Mouse (Mus musculus): ENCODE measurements around the gene Tigit. TPM values are rescaled to one million over a fixed set of nuclear protein-coding genes. Genes with fewer than 3 reads are reported as not detected.

Tigit gene
- polyA plus RNA-seq (2014; fragmentation: Illumina TruSeq; extraction: RNeasy Lipid Tissue Mini Kit (QIAGEN cat#74804); ENCODE audit: low replicate concordance) = 1.0 TPM

DNA sequence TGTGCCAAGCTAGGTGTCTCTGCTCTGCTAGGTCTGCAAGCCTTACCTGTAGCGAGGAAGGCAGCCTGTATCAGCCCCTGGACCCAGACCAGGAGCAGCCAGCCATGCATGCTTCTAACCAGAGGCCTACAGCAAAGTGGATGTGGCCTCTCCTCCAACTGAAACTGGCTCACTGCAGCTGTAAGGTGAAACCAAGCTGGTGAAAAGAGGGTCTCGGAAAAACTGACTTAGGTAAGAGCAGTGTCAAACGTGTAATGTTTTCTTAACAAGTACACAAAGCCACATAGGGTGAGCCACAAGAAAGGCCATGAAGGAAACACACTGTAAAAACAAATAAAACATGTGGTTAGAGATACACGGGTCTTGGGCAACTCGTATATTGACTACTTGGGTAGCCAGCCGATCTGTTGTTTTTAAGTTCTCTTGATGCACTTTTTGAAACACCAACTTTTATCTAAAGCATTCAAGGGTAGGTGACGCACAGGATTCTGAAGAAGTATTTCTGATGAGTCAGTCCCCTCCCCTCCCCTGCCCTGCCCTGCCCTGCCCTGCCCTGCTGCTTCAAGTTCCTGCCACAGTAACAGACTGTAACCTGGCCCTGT lies at the start of gene Tigit:
Gene Tigit, minus strand, starts transcription at position 169 of the 602 bp plus-strand sequence.

Other genes with a start within 250 kb of the Tigit start
- gene Drd3, start 89.9 kb upstream of the Tigit start, polyA plus RNA-seq (2014; fragmentation: Illumina TruSeq; extraction: RNeasy Lipid Tissue Mini Kit (QIAGEN cat#74804); ENCODE audit: low replicate concordance) = not detected
- 4.2 TPM for gene Ccdc191, start 225.7 kb upstream of the Tigit start, polyA plus RNA-seq (2014; fragmentation: Illumina TruSeq; extraction: RNeasy Lipid Tissue Mini Kit (QIAGEN cat#74804); ENCODE audit: low replicate concordance)